Mouse (Mus musculus): ENCODE measurements around the gene Grip1. TPM values are rescaled to one million over a fixed set of nuclear protein-coding genes. Genes with fewer than 3 reads are reported as not detected.
A peak's percentile ranks its signal among the peaks of the same experiment; 100 is the strongest.

The Grip1 gene
- polyA plus RNA-seq, 1 experiment from 2014 or later, result 2.8 TPM

DNA sequence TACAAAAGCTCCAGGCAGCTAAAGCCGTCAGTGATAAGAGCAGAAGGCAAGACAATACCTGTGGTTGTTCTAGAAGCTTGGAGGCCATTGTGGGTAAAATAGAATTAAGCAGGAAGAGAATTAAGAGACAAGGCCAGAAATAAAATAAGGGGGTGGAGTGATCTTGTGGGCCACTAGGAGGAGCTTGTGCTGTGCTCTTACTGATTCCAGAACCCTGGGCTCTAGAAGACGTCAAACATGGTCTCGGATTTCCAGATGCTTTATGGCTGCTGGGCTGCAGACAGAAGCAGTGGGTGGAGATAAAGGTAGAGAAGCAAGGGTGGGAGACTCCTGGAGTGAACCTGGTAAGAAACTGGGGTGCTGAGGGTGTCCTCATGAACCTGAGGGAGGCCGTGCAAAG lies 479.2 kb downstream of the Grip1 start:
- WGBS, result 54% methylated on average over 4 of the region's 4 CpGs
- no peak for DNase-seq (ENCODE audit: low spot score)
- Histone ChIP-seq H3K4me3 (no peak overlapping the region), H3K27me3 (ENCODE audit: low read depth, poor library complexity, severe bottlenecking) (no peaks in the 10 kb centered on the region), H3K9me3 (replicated peaks) (no peaks in the 10 kb centered on the region), H3K4me1 (no peaks in the 10 kb centered on the region), H3K27ac (no peak overlapping the region), H3K36me3 (no peaks in the 10 kb centered on the region)

GRCm38 (mm10) chr10:119933362-119933761 lies 479.7 kb downstream of the Grip1 start:
- no peaks in the 10 kb centered on the region for H3K27me3 ChIP-seq (ENCODE audit: low read depth, poor library complexity, severe bottlenecking)
- 97% methylated on average over 5 of the region's 5 CpGs for WGBS

DNA sequence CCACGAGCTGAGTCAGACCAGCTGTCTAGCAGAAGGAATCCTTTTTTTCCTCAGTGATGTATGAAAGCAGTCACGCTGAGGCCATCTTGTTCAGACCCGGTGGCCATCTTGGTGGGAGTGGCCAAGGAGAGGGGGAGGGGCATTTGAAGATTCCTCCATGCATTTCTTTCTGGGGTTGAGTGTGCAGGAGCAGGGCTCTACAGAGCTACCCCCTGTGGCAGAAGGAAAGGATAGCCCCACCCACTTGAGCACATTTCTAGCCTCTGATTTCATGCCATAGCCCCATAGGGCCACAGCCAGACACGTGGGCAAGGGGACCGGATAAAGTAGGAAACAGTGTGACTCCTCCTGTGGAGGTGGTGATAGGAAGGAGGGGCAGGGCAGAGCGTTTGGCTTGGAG lies 481.6 kb downstream of the Grip1 start:
- no peak for DNase-seq (ENCODE audit: low spot score)
- H3K9me3 ChIP-seq (replicated peaks), result no peaks in the 10 kb centered on the region
- H3K36me3 ChIP-seq, result no peaks in the 10 kb centered on the region
- no peaks in the 10 kb centered on the region for H3K27me3 ChIP-seq (ENCODE audit: low read depth, poor library complexity, severe bottlenecking)
- WGBS, result 90% methylated on average over 6 of the region's 6 CpGs
- H3K27ac ChIP-seq, result no peak overlapping the region
- no peak overlapping the region for H3K4me3 ChIP-seq
- no peaks in the 10 kb centered on the region for H3K4me1 ChIP-seq

More at GRCm38 (mm10) chr10:119933362-119933761, 479.7 kb downstream of the Grip1 start:
- no peak overlapping the region for H3K4me3 ChIP-seq
- no peaks in the 10 kb centered on the region for H3K9me3 ChIP-seq (replicated peaks)
- no peaks in the 10 kb centered on the region for H3K36me3 ChIP-seq
- H3K27ac ChIP-seq, result no peak overlapping the region
- H3K4me1 ChIP-seq, result no peaks in the 10 kb centered on the region
- DNase-seq (ENCODE audit: low spot score), result no peak

GRCm38 (mm10) chr10:119937481-119937880 lies 483.9 kb downstream of the Grip1 start:
- Histone ChIP-seq H3K27me3 (ENCODE audit: low read depth, poor library complexity, severe bottlenecking) (no peaks in the 10 kb centered on the region), H3K4me3 (no peak overlapping the region), H3K9me3 (replicated peaks) (no peaks in the 10 kb centered on the region), H3K4me1 (no peaks in the 10 kb centered on the region), H3K27ac (no peak overlapping the region), H3K36me3 (no peaks in the 10 kb centered on the region)
- no peak for DNase-seq (ENCODE audit: low spot score)
- WGBS, result 84% methylated on average over 16 of the region's 16 CpGs

GRCm38 (mm10) chr10:119943906-119944305 lies 490.3 kb downstream of the Grip1 start:
- Histone ChIP-seq H3K4me3 (no peak overlapping the region), H3K27me3 (ENCODE audit: low read depth, poor library complexity, severe bottlenecking) (no peaks in the 10 kb centered on the region), H3K9me3 (replicated peaks) (no peaks in the 10 kb centered on the region), H3K36me3 (no peaks in the 10 kb centered on the region), H3K27ac (no peak overlapping the region), H3K4me1 (0 out of 2 replicates have a peak, but pooled peaks cover 4% of the 10 kb centered on the region)
- DNase-seq (ENCODE audit: low spot score), result no peak
- 91% methylated on average over 8 of the region's 8 CpGs for WGBS

DNA sequence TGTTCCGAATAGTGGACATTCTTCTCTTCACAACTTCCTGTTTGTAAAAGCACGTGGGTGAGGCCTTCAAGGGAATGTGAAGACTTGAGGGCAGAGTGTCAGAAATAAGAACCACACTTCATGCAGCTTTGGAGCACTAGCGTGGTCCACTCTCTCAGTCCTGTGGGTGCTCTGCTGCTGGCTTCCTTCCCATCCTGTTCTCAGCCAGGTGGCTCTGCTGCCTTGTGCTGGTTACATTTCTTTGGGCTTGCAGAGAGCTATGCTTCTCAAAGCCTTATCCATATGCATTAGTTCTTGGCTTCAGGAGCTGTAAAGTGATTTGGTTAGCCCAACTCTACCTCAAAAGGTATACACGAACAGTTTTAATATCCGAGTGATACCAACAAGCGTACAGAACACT lies 497.8 kb downstream of the Grip1 start:
- H3K4me1 ChIP-seq, result no peaks in the 10 kb centered on the region
- DNase-seq (ENCODE audit: low spot score), result no peak
- no peaks in the 10 kb centered on the region for H3K27me3 ChIP-seq (ENCODE audit: low read depth, poor library complexity, severe bottlenecking)
- H3K4me3 ChIP-seq, result no peak overlapping the region
- H3K27ac ChIP-seq, result no peak overlapping the region
- WGBS, result 85% methylated on average over 6 of the region's 6 CpGs
- no peaks in the 10 kb centered on the region for H3K36me3 ChIP-seq
- no peaks in the 10 kb centered on the region for H3K9me3 ChIP-seq (replicated peaks)

DNA sequence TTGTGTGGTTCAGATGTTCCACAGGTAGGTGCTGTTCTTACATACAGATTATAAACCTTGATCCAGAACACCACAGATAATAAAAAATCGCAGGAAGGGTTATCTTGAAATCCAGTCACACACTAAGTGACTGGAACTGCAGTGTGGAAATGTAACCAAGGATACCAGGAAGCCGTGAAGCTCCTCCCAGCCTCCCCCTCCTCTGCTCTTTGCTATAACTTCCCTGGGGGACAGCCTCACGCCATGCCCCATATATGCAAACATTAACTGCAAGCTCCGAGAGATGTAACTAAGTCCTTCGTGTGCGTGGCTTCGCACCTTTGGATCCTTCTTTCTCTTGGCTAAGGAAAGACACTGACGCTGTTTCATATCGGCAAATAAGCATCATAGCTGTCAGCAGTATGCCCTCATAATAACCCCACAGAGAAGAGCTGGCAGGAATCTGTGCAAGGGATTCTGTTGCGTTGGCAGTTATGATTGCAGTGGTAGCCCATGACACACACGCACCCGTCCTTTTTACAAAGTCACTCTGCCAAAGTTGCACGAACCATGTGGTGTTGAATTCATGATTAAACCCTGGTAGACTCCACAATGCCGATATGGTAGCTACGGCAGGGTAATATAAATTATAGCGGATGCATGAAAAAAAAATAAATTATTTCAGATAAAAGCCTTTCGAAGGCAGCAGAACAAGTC lies 503.8 kb downstream of the Grip1 start:
- H3K27ac ChIP-seq, result no peak overlapping the region
- no peak overlapping the region for H3K4me3 ChIP-seq
- H3K4me1 ChIP-seq, result no peaks in the 10 kb centered on the region; the same call in 1 of the 2 replicates
- no peaks in the 10 kb centered on the region for H3K27me3 ChIP-seq (ENCODE audit: low read depth, poor library complexity, severe bottlenecking)
- H3K9me3 ChIP-seq (replicated peaks), result no peaks in the 10 kb centered on the region
- DNase-seq (ENCODE audit: low spot score), result no peak
- no peaks in the 10 kb centered on the region for H3K36me3 ChIP-seq
- 91% methylated on average over 17 of the region's 17 CpGs for WGBS

GRCm38 (mm10) chr10:119960915-119961314 lies 507.3 kb downstream of the Grip1 start:
- DNase-seq (ENCODE audit: low spot score), result no peak
- Histone ChIP-seq H3K4me3 (no peak overlapping the region), H3K9me3 (replicated peaks) (no peaks in the 10 kb centered on the region), H3K27me3 (ENCODE audit: low read depth, poor library complexity, severe bottlenecking) (no peaks in the 10 kb centered on the region), H3K36me3 (no peaks in the 10 kb centered on the region), H3K4me1 (peaks cover 11% of the 10 kb centered on the region), H3K27ac (no peak overlapping the region)
- WGBS, result 67% methylated on average over 3 of the region's 3 CpGs

DNA sequence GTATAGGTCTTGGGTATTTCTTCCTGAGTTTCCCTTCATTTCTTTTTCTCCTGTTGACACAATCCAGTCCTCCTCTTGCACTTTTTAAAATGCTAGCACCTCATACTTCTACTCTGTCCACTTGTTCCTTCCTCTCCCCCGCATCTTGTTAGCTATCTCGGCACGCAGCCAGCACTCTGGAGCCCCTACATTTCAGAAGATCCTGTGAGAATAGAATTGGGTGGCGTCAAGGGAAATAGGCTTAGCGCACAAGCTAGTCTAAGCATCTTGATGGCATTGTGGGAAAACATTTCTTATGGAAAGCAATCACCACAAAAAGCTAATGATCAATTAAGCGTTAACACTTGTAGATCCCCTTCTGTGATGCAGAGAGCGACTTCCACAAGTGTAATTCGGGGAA lies 512.7 kb downstream of the Grip1 start:
- Histone ChIP-seq H3K4me3 (no peak overlapping the region), H3K36me3 (no peaks in the 10 kb centered on the region), H3K27ac (no peak overlapping the region), H3K27me3 (ENCODE audit: low read depth, poor library complexity, severe bottlenecking) (no peaks in the 10 kb centered on the region), H3K9me3 (replicated peaks) (no peaks in the 10 kb centered on the region), H3K4me1 (peaks cover 19% of the 10 kb centered on the region)
- whole genome bisulfite sequencing, result 83% methylated on average over 8 of the region's 8 CpGs
- no peak for DNase-seq (ENCODE audit: low spot score)

- H3K27ac ChIP-seq, result no peak overlapping the region
- no peaks in the 10 kb centered on the region for H3K27me3 ChIP-seq (ENCODE audit: low read depth, poor library complexity, severe bottlenecking)
- H3K36me3 ChIP-seq, result no peaks in the 10 kb centered on the region
- H3K4me3 ChIP-seq, result peak overlapping the region; percentile 8; the same call in 1 of the 2 replicates
- no peaks in the 10 kb centered on the region for H3K9me3 ChIP-seq (replicated peaks)
- no peak for DNase-seq (ENCODE audit: low spot score)
- 62% methylated on average over 8 of the region's 8 CpGs for WGBS
- peaks cover 10% of the 10 kb centered on the region; the same call in 1 of the 2 replicates for H3K4me1 ChIP-seq
These were observed 525.8 kb downstream of the Grip1 start for GRCm38 (mm10) chr10:119979396-119979795.

DNA sequence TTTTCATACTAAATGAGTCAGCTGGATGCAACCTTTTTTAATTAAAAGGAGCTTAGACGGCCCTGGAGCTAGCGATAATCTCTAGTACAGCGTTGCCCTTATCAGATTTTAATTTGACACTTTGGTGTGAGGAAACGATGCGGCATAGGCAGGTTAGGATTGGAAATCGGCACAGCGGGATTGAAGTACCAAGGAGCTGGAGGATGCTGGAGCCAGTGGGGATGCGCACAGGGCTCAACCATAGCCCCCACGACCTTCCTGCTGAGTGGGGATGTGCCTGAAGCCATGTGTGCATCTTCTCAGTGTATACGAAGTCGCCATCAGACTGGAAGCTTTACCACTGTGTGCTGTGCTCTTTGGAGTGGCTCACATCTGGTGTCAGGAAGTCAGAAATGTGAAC lies 526.4 kb downstream of the Grip1 start:
- WGBS, result 59% methylated on average over 11 of the region's 11 CpGs
- H3K4me3 ChIP-seq, result no peak overlapping the region
- DNase-seq (ENCODE audit: low spot score), result no peak
- H3K9me3 ChIP-seq (replicated peaks), result no peaks in the 10 kb centered on the region
- no peaks in the 10 kb centered on the region for H3K27me3 ChIP-seq (ENCODE audit: low read depth, poor library complexity, severe bottlenecking)
- no peak overlapping the region for H3K27ac ChIP-seq
- H3K36me3 ChIP-seq, result no peaks in the 10 kb centered on the region
- H3K4me1 ChIP-seq, result peaks cover 12% of the 10 kb centered on the region; the same call in 1 of the 2 replicates

DNA sequence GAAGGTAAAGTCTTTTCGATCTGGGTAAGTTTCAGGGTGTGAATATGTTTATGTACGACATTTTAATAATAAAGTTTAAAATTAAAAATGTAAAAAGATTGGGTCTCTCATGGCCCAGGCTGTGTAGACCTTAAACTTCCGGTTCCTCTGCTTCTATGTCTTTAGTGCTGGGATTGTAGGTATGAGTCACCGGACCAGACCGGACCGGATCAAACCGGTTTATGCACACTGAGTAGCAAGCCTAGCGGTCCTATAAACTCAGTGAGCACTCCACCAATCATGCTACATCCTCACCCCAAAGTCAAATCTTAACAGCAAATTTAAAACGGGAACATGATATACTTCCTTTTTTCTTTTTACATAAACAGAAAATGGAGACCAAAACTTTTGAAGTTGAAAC lies 530.7 kb downstream of the Grip1 start:
- WGBS, result 90% methylated on average over 9 of the region's 9 CpGs
- Histone ChIP-seq H3K36me3 (no peaks in the 10 kb centered on the region), H3K4me3 (no peak overlapping the region), H3K9me3 (replicated peaks) (no peaks in the 10 kb centered on the region), H3K4me1 (peaks cover 16% of the 10 kb centered on the region), H3K27ac (no peak overlapping the region), H3K27me3 (ENCODE audit: low read depth, poor library complexity, severe bottlenecking) (no peaks in the 10 kb centered on the region)
- no peak for DNase-seq (ENCODE audit: low spot score)

- no peak for DNase-seq (ENCODE audit: low spot score)
- Histone ChIP-seq H3K27me3 (ENCODE audit: low read depth, poor library complexity, severe bottlenecking) (no peaks in the 10 kb centered on the region), H3K27ac (no peak overlapping the region), H3K36me3 (no peaks in the 10 kb centered on the region), H3K4me3 (no peak overlapping the region), H3K4me1 (peaks cover 9% of the 10 kb centered on the region), H3K9me3 (replicated peaks) (no peaks in the 10 kb centered on the region; the same call in 1 of the 2 replicates)
- WGBS, result 76% methylated on average over 4 of the region's 4 CpGs
These were observed 544.8 kb downstream of the Grip1 start for GRCm38 (mm10) chr10:119998475-119998874.

DNA sequence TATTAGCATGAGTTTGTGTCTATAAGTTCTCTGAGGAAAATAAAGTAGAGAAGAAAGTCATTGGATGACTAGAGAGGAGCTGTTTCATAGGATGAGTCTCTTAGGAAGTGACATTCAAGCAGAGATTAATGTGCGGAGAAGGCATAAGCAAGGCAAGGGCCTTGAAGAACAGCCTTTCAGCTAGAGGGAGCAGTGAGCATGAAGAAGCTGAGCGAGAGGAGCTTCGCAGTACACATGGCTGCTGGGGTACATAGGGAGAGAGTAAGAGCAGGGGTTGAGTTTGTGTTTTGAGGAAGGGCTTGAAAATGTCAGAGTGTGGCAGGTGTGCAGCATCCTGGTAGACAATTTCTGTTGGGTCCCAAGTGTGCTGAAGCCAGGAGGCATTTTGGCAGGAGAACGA lies 548.5 kb downstream of the Grip1 start:
- no peaks in the 10 kb centered on the region for H3K36me3 ChIP-seq
- H3K9me3 ChIP-seq (replicated peaks), result no peaks in the 10 kb centered on the region
- no peak for DNase-seq (ENCODE audit: low spot score)
- H3K4me3 ChIP-seq, result no peak overlapping the region
- H3K4me1 ChIP-seq, result peaks cover 9% of the 10 kb centered on the region
- WGBS, result 89% methylated on average over 4 of the region's 4 CpGs
- H3K27me3 ChIP-seq (ENCODE audit: low read depth, poor library complexity, severe bottlenecking), result no peaks in the 10 kb centered on the region
- no peak overlapping the region for H3K27ac ChIP-seq

All from limb, embryonic 10.5 days (tissue).